Mouse (Mus musculus) CD4-positive helper T cell, adult 2 months (primary cell): ENCODE measurements around the gene Adarb1.

Source experiments
- DNase-seq: peaks from one replicate; pipeline ENCODE4 v3.0.0-alpha.2; 2012; ENCODE audit warnings: low read depth, missing footprints, low spot score

Gene Adarb1

DNA sequence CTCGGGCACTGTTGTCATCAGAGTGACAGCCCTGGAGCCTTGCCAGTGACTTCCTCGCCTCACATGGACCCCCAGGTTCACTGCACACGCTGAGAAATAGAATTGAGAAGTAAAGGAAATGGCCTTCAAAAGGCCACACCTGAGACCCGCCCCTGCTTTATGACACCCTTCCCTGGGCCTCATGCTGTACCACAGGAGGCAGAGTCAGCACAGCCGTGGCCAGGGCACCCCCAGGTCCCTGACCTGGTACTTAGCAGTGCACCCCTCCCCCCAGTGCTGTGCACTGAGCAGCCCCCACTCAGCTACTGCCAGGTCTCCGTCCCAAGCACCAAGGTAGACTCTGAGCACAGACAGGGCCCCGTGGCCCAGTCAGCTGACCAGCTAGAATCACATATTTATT is 148.9 kb downstream of the Adarb1 start:
- no peak for DNase-seq

DNA sequence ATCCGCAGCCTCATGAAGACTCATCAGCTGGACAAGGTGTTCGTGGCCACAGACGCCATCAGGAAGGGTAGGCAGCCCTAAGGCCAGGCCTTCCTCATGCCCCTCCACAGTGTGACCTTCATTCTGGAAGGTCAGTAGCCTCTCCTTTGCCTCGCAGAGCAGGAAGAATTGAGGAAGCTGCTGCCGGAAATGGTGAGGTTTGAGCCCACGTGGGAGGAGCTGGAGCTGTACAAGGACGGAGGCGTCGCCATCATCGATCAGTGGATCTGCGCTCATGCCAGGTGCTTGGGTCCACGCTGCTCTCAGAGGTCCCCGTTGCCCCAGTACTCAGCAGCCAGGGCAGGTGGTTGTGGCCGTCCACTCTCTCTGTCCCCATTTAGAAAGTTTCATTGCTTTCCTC is 151.0 kb downstream of the Adarb1 start:
- DNase-seq = no peak

DNA sequence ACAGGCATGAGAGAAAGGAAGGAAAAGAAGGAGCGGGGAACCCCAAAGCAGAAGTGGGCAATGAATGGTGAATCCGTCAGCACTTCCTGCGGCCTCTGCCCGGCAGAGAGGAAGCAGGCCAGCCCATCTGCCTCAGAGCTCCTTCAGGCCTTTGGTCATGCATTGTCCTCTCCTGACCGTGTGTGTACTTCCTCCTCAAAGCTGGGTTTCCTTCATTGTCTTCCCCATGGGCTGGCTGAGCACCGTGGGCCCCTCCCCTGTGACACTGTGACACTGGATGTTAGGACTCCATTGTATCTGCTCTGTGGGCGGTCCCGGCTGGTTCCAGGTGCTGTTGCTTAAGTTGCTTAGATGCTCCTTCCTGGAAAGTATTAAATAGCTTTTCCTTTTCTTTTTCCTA is 151.8 kb downstream of the Adarb1 start:
- DNase-seq = no peak

DNA sequence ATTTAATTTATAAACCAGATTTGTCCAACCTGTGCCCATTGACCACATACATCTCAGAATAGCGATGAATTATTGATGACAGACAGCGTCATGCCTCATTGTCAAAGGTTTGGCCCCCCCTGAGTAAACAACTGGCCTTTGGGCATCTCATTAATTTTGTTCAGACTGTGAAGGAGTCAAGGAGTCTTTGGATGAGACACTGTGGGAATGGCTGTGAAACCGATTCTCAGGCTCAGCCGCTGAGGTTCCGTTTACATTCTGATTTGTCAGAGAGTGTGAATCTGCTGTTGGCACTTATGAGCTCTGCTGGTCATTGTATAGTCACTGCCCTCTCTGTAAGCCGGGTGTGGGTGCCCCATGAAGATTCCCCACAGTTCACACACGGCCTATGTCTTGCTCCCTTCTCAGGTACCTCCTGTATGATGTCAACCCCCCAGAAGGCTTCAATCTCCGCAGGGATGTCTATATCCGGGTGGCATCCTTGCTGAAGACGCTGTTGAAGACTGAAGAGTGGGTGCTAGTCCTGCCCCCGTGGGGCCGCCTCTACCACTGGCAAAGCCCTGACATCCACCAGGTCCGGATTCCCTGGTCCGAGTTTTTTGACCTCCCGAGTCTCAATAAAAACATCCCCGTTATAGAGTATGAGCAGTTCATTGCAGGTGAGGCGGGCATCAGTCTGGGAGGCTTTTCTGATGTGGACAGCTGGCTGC is 157.7 kb downstream of the Adarb1 start:
- no peak for DNase-seq

DNA sequence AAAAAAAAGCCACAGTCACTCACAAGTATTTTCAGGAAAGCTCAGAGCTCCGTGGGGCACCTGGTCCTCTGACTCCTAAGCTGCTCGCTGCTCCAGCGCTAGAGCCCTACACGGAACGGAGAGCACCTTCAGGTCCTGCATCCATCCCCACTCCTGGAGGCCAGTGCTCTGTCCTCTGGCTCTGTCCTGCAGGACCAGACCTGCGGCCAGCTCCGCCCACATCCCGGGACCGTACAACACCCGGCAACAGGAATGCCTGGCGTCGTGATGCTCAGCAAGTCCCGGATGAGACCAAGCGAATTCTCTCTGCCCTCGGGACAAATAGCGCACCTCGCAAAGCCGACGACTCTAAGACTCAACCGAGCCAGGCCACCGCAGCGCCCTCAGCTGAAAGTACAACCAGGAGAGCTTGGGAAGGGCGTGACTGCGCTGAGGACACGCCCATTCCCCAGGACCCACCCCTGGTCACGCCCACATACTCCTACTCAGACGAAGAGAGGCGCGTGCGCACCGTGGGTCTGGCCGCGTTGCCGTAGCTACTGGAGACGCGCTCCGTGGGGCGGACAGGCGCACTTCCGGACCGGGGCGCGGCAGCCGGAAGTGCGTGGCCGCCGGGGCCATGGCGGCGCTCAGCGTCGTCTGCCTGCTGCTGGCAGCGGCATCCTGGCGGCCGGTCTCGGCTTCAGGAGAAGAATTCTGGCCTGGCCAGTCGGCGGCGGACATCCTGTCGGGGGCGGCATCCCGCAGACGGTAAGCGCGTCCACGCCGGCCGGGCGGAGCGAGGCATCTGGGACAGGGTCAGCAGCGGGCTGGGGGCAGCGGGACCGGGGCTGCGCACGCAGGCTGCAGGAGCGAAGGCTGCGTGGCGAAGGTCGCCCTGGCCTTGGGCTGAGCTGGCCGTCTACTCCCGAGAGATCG is 159.1 kb downstream of the Adarb1 start, which contains the start of gene Pofut2:
TSS of gene Pofut2 (plus strand) at position 515 of the 918 bp plus-strand sequence.
- DNase-seq = peak; percentile 99

DNA sequence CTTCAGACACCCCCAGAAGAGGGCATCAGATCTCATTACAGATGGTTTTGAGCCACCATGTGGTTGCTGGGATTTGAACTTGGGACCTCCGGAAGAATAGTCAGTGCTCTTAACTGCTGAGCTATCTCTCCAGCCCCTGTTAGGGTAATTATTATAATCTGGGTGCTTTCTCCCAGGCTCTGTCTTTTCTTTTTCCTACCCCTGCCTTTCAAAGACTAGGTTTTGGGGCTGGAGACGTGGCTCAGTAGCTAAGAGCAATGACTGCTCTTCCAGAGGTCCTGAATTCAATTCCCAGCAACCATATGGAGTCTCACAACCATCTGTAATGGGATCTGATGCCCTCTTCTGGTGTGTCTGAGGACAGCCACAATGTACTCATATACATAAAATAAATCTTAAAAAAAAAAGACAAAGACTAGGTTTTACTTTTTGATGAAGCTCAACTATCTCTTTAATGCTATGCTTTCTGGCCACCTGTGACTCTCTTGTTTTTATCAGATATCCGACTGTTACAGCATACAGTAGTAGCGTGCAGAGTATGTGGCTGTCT is 160.0 kb downstream of the Adarb1 start:
- no peak for DNase-seq

DNA sequence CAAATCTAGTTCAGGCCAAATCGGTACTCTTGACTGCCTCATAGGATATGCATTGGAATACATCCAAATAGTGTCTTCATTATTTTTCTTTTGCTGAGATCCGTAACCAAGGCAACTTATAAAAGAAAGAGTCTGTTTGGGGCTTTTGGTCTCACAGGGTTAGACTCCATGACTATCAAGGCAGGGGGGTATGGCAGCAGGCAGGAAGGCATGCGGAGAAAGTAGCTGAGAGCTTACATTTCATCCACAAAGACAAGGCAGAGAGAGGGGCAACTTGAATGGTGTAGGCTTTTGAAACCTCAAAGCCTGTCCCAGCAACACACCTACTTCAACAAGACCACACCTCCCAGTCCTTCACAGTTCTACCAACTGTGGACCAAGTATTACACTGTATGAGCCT is 162.4 kb downstream of the Adarb1 start:
- no peak for DNase-seq

DNA sequence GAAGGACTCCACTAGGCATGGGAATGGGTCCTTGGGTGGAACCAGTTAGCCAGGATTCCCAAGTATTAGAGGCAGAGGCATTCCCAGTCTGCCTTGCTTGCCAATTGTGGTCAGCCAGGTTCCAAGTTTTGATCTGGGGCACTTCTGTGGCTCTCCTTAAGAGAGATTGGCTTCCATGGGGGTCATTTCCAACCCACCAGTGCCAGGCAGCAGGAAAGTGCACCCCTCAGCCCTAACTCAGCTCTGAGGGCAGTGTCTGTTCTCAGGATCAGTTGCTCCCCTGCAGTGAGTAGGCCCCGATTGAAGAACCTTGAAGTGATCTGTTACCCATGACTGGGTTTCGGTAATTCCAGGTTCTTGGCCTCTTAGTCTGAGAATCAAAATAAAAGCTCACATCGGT is 162.8 kb downstream of the Adarb1 start:
- DNase-seq = no peak

DNA sequence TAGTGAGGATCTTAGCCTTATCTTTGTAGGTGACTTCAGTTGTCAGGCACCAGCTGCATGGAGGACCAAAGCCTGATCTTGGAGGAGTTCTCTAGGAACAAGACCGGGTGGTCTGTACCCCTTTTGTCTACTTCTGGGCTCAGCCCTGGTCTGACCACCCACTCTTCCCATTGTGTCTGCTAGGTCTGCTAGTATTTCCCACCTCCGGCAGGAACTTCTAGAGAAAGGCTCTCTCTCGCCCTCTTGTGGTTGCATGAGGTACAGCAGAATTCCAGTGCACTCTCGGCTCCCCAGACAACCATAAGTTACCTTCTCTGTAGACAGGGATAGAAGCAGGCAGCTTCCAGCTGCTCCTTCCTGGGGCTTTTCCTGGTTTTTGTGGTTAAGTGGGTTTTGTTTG is 165.3 kb downstream of the Adarb1 start:
- peak; percentile 60 for DNase-seq

DNA sequence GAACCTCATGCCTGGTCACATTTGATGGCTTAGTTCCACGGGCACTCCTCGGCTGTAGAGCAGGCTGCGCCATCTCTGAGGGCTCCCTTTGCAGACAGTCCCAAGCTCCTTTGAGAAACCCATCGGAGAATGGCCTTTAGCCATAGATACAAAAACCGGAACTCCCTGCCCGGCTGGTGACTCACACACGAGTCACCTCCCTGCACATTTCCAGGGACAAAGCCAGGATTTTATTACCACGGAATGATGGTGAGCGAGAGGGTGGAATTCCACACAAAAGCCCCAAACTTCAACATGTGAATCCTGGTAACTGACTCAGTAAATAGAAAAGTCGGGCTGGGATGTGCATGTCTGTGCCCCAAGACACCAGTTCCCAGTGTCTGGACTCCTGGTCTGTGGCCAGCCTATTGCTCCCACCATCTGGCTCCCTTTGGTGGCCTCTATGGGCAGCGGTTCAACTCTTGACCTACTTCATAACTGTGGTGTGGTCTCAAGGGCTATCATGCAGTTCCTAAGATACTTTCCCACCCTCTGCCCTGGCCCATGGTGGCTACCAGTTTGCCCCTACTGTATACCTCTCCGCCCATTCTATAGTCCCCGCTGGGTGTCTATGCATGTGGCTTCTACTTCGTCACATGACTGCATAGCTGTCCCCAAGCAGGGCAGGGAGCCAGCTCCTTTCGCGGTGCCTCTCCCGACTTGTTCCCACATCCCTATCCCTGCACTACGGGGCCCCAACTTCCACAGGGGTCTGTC is 166.1 kb downstream of the Adarb1 start:
- DNase-seq = no peak

DNA sequence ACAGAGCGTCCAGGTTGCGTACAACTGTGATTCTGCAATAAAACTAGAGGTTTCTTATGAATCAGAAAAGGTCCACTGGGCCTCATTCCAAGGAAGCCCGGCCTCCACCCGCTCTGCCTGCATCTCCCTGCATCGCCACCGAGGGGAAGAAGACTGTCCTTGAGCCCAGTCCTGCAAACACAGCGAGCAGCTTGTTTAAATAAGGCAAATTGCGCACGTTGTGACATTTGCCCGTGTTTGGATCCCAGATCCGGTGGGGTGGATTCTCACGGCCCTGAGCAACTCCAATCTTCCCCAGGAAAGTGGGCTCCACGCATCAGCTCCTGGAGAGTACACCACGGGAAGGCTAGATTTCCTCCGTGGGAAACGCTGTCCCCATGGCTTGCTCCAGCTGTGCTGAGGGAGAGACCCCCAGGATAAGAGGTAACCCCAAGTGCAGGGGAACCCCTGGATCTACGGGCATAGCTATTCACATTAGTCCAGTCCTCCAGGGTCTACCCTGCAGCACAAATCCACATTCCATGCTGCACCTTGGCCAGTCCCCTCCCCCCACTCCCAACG is 166.8 kb downstream of the Adarb1 start:
- no peak for DNase-seq

DNA sequence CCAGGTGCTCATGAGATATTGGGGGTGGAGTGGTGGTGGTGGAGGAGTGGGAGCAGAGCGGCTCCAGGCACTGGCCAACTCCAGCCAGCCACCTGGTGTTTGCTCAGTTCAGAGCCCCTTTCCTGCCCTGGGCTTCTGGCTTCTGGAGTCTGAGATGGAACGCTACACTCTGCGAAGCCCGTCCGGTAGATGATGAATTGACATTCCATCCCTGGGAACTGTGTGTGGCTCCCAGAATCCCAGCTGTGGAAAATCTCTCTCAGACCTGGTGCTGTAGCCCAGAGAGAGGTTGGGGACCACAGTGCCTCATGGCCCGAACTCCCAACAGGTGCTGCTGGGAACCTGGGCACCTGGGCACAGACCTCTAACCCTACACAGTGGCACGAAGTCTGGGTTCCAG is 170.4 kb downstream of the Adarb1 start:
- no peak for DNase-seq

DNA sequence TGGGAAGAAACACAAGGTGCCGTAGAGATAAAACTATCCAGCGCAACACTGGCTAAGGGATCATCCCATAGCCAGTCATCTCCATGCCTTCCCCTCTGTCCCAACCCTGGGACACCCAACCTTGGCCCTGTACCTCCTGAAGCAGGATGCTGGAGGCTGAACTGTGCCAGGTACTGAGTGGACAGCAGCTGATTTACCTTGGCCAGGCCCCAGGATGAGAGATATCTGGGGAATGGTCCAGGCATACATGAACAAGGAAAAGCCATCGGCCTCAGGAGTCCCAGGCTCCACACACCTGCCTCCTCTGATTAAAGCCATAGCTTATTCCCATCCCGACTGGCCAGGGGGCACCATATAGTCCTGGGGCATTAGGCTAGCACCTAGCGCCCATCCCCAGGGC is 171.0 kb downstream of the Adarb1 start:
- no peak for DNase-seq

DNA sequence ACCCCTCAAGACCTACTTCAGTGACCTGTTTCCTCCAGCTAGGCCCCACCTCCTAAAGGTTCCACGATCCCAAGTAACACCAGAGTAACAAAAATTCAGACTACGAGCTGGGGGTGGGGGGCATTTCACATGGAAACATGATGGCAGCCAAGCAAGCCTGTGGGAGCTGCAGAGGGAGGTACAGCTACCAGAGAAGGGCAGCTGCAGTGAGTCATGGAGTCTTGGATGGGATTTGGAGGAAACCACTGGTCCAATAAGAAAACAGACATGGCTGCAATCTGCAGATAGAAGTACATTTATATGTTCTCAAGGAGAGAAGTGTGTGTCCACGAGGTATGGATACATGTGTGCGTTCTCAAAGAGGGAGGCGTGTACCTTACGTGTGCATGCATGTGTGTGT is 173.3 kb downstream of the Adarb1 start:
- no peak for DNase-seq

DNA sequence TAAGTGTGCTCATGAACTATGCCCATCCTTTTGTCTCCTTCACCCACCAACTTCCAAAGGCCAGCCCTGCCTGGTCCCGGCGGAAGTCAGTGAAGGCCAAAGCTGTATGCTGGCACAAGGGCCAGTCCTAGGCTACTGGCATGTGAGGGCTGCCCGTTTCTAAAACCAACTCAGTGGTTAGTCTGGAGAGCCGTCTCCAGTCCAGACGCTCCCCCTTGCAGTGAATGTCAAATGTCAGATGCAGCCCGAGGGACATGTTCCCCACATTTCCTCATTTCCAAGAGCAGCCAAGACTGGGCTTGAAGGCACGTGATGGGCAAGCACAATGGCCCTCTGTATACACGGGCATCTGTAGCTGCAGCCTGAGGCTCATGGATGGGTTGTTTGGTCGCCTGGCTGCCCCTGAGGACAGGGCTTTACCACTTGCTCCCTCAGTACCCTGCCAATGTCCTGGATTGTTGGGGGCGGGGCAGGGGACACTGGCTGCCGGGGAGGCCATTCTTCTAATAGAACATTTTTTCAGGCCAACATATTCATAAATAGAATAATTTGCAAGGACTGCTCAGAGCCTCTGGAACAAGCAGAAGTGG is 174.4 kb downstream of the Adarb1 start:
- no peak for DNase-seq

DNA sequence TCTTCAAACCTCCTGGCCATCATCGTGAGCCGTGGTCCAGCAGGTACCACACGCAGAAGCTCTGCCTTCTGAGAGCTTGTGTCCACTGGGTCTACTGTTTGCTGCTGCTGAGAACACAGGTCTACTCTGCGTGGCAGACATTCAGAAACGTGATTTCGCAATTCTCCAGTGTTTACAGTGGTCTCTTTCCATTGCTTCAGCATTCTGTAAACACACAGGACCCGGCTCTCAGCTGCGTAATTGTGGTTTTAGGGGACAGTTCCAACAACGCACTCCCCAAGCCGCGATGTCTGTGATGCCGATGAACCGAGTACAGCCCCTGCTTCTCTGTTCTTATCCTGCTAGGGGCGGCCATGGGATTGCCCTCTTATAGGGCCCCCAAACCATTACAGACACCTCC is 175.2 kb downstream of the Adarb1 start:
- no peak for DNase-seq

DNA sequence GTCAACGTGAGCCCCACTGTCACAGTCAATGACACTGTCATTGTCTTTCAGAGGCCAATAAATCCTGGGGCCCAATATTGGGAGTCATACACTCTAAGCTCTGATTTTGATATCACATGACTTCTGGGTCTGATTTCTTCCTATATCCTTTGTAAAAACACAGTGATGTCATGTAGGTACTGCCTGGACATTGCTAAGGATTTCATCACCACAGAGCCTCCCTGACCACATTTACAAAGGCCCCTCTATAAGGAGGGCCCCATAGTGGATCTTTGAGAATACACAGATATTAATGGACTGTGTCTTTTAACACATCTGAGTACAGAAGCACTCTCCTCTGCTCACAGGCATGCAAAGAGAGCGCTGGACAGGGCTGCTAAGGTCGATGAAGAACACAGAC is 175.7 kb downstream of the Adarb1 start:
- DNase-seq = no peak

DNA sequence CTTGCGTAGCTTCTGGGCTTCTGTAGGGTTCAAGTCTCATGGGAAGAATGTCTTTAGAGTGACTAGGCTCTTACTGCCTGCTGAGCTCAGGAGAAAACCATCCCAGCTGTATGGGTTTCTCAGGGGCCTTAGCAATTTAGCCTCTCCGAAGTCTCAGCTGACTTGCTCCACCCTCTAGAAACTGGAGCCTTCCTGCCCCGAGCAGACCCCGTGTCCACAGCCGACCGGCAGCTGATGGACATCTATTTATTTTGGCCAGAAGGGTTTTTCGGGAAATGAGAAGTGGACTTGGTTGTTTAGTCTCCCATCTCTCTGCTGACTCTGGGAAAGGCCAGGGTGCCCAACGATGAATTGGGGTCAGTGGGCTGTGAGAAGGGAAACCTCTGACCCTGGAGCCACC is 177.3 kb downstream of the Adarb1 start:
- DNase-seq = no peak
